Mouse (Mus musculus) activated CD4-positive, CD25-positive, alpha-beta regulatory T cell (primary cell): Measurements from ENCODE around the gene Gm10401. TPM values are rescaled to one million over a fixed set of nuclear protein-coding genes. Genes with fewer than 3 reads are reported as not detected.

Experiments used
- polyA plus RNA-seq, 2 experiments: library from polyadenylated mRNA; unstranded; fragments of 100-300 nt; shearing (Covaris generic); gene quantifications; one replicate each; pipeline ENCODE4 v1.2.1; 2017

The Gm10401 gene
- polyA plus RNA-seq: not detected

GRCm38 (mm10) chr5:115098195-115098594, at the start of gene Gm10401:
Gm10401 (minus strand) TSS chr5:115098295.

GRCm38 (mm10) chr5:115134234-115135165, 36.4 kb upstream of the Gm10401 start, which contains the start of gene Unc119b:
Unc119b (minus strand) TSS chr5:115134975.

GRCm38 (mm10) chr5:115118961-115119570, 21.0 kb upstream of the Gm10401 start, which contains the start of gene Acads:
Acads (minus strand) TSS chr5:115119346.

Other genes starting within 250 kb of the Gm10401 start
- under 1 TPM in 1 of 2 experiments, not detected in 1; 0.22 TPM for gene 4930519G04Rik, start 244.6 kb downstream of the Gm10401 start, polyA plus RNA-seq
- under 1 TPM in 1 of 2 experiments, not detected in 1; 0.48 TPM for gene Gm9936, start 239.6 kb downstream of the Gm10401 start, polyA plus RNA-seq
- 10 to 100 TPM; 14.1 to 19.6 TPM for gene Oasl2, start 201.4 kb downstream of the Gm10401 start, polyA plus RNA-seq
- gene Oasl1, start 175.1 kb downstream of the Gm10401 start, polyA plus RNA-seq: 1 to 10 TPM; 1.9 to 6.5 TPM
- gene 2210016L21Rik, start 156.1 kb downstream of the Gm10401 start, polyA plus RNA-seq: 10 to 100 TPM; 44.6 to 56.6 TPM
- under 1 TPM; 0.05 to 0.06 TPM for gene Hnf1a, start 127.2 kb downstream of the Gm10401 start, polyA plus RNA-seq
- gene Sppl3, start 87.2 kb downstream of the Gm10401 start, polyA plus RNA-seq: 10 to 100 TPM; 55.5 to 58.1 TPM
- 10 to 100 TPM; 43.3 to 48.4 TPM for gene Acads, start 21.1 kb upstream of the Gm10401 start, polyA plus RNA-seq
- 10 to 100 TPM; 50.5 to 65.3 TPM for gene Unc119b, start 36.7 kb upstream of the Gm10401 start, polyA plus RNA-seq
- 10 to 100 TPM; 52.9 to 86.0 TPM for gene Mlec, start 59.9 kb upstream of the Gm10401 start, polyA plus RNA-seq
- gene Cabp1, start 96.1 kb upstream of the Gm10401 start, polyA plus RNA-seq: under 1 TPM; 0.29 to 0.76 TPM
- 100 to 1,000 TPM; 160 to 229 TPM for gene Pop5, start 137.5 kb upstream of the Gm10401 start, polyA plus RNA-seq
- gene Rnf10, start 174.6 kb upstream of the Gm10401 start, polyA plus RNA-seq: 100 to 1,000 TPM in 1 of 2 experiments, 10 to 100 TPM in 1; 91.3 to 145 TPM
- 10 to 100 TPM; 28.5 to 38.5 TPM for gene Coq5, start 181.4 kb upstream of the Gm10401 start, polyA plus RNA-seq
- 100 to 1,000 TPM; 438 to 603 TPM for gene Dynll1, start 202.7 kb upstream of the Gm10401 start, polyA plus RNA-seq
- gene Srsf9, start 228.9 kb upstream of the Gm10401 start, polyA plus RNA-seq: 100 to 1,000 TPM; 126 to 162 TPM
- gene Gatc, start 242.9 kb upstream of the Gm10401 start, polyA plus RNA-seq: 10 to 100 TPM; 20.3 to 23.1 TPM
- gene Triap1, start 242.9 kb upstream of the Gm10401 start, polyA plus RNA-seq: 10 to 100 TPM; 43.1 to 47.1 TPM